Mouse (Mus musculus) right cerebral cortex, adult 2 months (tissue): ENCODE data around the gene Bco2.

Experiments used
- DNase-seq, 2 experiments: peaks; one replicate each; pipeline ENCODE4 v3.0.0; 2021 to 2022; ENCODE audit warnings: low spot score in 2 of 2

Gene Bco2

DNA sequence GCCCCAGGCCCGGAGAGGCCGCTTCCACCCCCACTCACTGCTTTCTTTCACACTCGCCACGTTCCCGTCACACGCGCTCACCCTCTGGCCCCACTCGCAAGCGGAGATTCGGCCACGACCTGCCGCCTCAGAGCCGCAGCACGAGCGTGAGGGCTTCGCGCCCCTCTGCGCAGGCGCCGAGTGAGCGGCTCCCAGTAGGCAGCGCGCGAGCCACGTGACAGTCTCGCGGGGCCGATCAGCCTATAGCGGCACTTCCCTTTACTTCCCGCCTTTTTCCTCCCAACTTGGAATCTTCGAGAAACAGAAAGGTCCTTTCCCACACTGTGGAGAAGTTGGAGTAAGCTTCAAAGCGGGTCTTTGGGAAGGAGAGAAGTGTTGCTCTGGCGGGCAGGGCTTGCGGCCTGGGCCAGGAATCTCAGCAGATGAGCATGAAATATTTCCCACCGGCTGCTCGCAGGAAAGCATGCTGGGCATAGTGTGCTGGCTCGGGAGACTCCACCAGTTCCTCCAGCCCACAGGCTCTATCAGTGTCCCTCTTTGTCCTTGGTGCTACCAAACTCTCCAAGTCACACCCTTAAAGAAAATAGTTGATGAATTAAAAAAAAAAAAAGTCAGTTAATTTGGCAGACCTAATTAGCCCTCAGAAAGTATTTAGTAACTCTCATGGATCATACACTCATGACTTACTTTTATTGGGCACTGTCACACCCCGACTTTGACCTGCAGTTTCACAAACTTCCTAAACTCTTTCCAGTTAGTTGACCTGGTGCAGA, 6.3 kb upstream of the Bco2 start, which contains the start of gene Tex12:
Tex12 (minus strand) TSS at position 181 of the 773 bp plus-strand sequence.
- no peak for DNase-seq

DNA sequence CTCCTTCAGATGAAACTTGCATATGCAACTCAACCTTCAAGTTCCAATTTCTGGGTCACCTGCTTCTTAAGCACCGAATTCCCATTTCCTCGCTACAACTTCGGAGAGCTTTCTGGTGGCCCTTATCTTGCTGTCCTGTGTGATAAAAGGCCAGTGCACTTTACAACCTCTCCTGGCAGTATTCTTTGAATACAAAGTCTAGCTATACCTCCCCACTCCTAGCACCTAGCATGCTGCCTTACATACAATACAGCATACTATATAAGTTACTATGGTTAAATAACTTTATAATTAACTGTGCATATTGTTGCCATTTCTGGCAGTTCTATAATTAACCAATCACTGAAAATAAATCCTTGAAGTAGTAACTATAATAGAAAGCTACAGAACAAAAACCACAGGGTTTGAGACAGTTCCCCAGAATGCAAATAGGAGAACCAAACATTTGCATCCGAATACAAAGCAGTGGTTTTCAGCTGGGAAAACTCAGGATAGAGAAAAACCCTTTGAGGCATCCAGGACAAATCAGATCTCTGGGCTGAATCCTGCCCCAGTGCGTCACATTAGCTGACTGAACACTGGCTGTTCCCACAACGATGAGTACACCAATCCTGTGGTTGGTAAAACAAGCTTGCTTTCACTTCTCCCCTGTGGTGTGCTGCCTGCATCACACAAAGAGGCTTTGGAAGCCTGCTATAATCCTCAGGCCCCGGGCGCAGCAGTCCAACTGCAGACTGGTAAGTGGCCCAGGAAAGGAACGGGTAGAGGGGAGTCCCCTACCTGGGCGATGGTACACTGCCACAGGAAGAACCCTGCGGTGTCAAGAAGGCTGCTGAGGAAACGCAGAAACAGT, 514 bp downstream of the Bco2 start, which contains the start of gene Il18:
Il18 (plus strand) TSS at position 587 of the 853 bp plus-strand sequence.
- peak; percentile 66 to 77 for DNase-seq

DNA sequence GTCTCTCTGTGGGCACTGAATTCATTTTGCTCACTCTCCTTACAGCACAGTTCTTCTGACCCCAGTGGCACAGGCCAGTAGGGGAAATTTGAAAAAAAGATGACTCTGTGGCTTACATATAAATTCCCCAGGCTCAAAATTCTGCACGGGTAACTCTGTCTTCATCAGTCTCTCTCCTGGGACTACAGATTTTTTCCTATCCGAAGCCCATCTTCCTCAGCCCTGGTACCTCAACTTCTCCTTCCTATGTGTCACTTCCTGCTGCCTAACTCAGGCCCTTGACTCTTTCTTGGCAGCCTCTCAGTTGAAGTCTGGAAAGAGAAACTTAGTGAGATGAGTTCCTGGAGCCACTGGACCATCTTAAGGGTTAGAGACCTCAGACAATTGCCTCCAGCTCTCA, 1.4 kb downstream of the Bco2 start:
- no peak for DNase-seq

DNA sequence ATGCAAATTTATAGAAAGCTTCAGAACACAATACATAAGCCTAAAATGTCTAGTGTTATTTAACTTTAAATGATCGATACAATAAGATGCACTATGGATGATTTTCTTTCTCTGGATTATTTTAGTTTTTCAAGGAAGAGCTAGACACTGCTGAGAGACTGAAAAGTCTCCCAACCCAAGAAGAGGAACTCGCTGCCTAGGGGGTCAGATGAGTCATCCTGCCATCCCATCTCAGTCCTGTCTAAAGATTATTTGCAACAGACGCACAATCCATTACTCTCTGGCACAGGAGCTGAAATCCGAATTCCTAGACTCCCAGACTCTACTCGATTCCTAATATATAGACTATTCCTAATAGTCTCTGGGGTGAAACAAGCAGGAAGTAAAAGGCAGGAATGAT, 2.8 kb downstream of the Bco2 start:
- no peak for DNase-seq

DNA sequence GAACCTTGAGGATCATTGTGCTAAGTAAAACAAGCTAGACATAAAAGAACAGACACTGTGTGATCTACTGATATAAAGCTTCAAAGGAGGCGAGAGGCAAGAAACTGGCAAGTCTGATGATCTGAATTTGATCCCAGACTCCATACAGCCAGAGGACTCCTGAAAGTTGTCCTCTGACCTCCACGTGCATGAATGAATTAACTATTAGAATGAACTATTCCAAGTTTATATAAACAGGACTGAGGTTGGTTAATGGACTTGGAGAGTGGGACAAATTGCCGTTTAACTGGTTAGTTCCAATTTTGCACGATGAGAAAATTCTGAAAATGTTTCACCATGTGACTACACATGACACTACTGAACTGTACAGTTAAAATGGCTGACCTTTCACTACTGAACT, 6.0 kb downstream of the Bco2 start:
- no peak for DNase-seq

DNA sequence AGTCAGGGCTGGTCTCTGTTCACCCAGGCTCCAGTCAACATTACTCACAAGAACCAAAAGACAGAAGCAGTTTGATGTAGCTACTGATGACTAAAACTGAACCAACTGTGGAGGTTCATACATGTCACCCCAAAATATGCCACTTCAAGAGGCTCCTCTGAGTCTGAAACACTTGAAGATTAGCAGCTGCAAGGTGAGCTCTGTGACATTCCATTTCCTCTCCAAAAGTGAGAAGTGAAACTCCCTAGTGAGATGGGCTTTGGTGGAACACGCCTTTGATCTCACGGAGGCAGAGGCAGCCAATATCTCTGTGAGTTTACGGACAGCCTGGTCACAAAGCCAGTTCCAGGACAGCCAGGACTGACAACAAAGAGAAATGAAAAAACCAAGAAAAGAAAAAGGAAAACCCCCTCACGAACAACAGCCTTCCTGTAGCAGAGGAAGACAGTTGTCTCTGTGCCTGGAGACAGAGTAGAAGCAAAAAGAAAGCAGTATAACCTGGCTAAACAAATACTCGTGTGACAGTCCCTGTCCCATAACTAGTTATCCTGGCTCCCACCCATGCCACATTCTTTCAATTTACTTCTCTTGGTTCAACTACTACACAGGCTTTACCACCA, 7.0 kb downstream of the Bco2 start:
- no peak for DNase-seq

DNA sequence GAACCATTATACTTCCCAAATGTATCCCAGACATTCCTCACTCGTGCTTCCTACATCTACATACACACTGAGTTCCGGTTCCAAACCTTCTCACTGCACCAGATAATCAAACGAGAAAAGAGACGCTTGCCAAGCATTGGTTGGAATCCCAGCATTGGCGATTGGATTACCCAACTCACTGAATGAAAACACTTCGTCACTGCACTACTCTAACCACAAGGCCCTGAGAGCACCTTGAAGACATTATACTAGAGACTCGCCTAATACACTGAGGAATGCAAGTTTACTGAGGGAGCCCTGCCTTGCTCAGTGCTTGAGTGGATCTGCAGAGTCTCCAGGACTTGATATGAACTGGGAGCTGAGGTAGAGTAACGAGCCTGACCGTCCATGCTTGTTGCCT, 12.6 kb downstream of the Bco2 start:
- no peak for DNase-seq

DNA sequence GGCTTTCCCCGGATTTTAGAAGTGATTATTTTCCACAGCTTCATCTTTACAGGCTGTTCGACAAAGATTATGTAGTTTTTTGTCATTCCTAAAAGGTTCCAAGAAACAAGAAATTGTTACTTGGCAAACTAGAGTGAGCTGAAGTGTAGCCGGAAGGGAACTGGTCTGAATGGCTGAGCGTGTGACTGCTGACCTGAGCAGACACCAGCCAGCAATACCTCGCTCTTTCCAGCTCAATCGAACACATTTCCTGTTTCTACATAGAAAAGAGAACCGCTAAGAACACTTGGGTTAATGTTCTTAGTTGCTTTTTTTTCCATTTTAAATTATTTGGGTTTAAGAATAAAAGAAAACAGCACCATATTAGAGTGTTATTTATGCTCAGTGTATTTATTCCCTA, 14.8 kb downstream of the Bco2 start:
- no peak for DNase-seq

DNA sequence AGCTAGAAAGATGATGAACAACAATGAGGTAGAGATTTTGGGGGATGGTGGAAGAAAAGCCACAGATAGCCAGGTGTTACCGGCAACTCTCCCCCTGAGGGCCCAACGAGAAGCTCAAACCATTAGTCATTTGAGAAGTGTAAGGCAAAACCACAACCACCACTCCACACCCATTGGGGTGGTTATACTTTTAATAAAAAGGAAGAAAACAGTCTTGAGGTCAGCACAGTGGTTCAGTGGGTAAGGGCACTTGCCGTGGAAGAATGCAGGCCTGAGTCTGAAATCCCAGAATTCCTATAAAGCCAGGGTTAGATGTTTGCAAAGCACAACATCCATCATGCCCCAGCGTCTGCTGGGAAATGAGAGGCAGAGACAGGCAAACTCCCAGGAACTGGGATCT, 17.7 kb downstream of the Bco2 start:
- no peak for DNase-seq

DNA sequence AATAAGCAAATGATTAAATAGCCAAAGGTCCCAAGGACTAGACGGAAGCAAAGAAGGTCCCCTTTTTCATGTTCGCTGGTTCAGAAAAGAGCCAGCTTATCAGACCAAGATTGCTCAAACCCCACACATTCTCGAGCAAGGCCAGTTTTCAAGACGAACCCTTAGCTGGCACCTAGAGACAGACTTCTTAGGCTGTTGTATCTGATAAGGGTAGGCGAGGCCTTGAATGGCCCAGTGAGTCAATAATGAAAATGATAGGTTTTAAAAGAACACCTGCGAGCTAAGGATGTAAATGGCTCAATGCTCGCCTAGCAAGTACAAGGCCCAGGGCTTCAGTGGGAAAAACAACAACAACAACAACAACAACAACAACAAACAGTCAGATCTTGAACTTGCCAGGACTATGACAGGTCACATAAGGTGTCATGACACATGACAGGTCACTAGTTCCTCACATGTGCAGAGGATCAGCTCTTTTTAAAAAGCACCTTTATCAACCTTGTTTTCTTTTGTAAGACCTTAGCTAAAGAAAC, 18.3 kb downstream of the Bco2 start:
- DNase-seq, result no peak

DNA sequence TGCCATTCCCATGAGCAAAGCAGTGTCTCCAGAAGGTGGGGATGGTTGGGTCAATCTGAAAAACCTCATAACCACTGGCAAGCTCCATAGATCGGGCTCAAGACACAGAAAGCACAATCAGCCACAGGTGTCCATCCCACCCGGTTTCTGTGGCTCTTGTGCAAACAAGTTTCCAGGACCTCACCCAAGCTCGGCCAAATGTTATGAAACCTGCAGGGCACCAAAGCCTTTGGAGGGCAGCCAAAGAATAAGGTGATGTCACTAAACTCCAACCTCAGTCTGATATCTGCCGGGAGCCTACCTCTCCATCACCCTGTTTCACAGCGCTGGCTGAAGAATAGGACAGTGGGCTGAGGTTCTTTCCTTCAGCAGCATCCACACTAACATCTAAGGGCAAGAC, 19.1 kb downstream of the Bco2 start:
- no peak for DNase-seq

DNA sequence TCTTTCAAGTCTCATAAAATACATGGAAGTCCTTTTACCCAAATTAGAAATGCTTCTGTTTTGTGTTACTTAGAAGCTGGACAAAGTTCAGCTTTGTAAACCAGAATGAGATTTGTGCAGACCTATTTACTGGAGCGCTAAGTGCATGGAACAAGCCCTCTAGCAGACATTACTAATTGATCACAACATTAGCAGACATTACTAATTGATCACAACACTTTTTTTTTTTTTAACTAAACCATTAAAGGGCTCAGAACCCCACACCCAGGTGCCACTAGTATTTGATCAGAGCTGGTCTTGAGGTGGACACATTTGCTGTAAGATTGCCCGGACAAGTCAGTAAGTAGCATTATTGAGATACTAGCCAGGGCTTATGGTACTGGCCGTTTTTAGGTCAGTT, 21.2 kb downstream of the Bco2 start:
- DNase-seq, result no peak

DNA sequence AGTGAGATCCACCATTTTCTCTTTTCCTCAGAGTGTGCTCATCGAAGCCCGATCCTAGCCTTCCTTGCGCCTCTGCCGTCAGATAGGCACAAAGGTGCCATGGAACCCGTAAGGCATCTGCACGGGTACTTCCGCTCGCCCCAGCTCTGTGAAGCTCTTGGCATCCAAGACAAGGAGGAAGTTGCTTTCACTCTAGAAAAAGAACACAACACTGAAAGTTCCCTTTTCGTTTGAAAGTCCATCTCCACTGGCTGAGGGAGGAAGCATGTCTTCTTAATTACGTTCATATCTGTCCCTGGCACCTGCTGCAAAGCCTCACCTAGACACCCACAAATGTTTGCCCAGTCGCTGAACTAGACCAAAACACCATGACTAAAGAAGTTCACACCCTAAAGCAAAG, 21.7 kb downstream of the Bco2 start:
- no peak for DNase-seq

DNA sequence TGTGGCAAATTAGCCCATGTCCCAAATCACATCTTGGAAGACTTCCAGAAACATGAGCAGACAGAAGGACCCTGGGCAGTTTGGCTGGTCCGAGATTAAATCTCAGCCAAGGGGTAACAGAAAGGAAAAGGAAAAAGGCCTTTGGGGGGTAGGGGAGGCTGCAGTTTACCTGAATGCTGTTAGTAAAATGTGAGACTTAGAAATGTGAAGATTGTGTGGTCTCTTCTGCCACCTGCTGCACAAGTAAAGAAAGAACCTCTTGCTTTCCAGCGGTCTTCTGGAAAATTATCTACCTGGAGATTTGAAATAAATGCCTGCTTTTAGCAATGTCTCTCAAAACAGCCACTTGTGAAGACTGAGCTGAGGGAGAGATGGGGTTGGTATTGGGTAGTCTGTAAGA, 24.1 kb downstream of the Bco2 start:
- DNase-seq, result peak; percentile 59 to 62

DNA sequence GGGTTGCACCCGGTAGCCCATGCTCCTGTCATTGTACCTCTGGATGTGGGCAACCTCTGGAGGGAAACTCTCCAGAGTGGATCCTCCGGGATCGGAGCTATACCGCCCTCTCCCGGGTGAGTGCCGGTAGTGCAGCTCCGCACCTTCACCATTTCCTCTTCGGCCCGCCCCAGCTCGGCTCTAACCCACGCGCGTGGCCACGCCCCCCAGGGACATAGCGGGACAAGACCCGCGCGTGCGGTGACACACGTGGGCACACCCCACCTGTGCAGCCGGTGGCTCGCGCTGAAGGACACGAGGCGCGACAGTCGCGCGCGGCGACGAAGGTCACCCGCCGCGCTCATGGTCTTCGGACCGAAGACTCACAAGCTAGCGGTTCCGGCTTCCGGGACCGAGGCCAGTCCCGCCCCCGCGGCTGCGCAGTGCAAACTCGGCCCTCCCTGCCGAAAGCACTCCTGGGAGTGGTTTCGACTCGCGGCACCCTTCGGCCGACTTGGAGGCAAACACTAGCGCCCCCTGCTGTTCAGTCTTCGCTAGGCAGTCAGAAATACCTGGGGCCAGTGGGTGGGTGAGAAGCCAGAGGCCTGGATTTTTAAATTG, 26.6 kb downstream of the Bco2 start, which contains the start of gene Pts:
Pts (minus strand) TSS at position 432 of the 600 bp plus-strand sequence.
- DNase-seq, result peak; percentile 97

DNA sequence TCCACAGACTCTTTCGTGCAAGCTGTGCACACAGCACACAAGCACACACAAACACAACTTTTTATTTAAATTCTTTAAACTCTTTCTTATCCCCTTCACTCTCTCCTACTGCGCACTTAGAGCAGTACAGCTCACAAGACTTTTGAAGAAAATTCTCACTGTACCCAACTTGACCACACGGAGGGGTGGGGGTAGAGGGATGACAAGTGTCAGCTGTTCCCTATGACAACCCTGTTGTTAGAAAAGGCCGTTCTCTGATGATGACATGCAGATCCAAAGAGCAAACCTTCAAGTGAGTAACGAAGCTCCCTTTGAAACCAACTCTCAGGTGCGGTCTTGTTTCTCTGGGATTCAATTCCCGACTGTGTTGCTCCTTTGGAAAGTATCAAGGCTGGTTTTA, 27.1 kb downstream of the Bco2 start:
- DNase-seq, result no peak

DNA sequence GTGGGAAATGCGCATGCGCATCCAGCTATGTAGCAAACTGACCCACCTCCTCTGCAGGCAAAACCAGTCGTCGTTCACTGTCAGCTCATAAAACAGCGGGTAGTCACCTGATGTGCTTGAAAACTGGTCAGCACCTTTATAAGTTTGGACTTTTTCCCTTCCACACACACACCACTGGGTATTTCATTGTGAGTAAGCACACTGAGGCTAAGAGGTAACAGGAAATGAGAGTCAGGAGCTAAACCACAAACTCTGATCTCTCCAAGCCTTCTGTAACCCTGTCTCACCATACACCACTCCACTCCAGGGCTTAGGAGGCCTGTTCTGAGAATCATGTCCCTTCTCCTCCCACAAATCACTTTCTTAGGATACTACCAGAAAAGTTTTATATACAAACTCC, 29.4 kb downstream of the Bco2 start:
- DNase-seq, result no peak

DNA sequence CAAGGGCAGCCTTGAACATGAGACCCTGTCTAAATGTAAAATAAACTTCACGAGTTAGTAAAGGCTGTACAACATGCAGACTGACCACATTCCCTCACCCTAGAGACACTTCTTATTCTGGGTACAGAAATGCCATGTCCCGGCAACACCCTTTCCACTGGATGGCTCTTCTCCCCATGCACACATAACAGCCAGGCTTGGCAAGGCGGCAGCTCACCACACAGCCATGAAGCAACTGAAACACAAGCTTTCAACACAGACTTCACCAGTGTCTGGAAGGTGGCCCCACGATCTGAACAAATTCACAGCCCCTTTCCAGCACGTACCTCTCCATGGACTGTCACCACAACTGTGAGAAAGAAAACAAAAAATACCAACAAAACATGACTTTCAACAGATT, 30.0 kb downstream of the Bco2 start:
- DNase-seq, result no peak

DNA sequence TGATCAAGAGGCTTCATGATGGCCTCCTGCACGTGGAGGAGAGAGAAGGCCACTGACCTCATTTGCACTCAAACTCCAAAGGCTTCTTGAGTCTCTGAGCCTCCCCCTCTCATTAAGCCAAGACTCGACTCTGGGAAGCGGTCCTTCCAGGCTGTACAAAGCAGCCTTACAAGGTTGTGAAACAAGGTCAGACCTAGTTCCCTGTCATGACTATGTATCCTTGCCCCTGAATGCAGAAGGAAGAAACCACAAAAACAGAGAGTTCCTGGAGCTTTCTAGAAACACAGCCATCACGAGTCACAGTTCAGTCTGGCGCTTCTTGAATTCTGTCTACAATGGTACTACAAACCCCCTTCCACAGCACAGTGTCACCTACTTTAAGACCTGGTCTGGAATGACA, 32.4 kb downstream of the Bco2 start:
- no peak for DNase-seq

DNA sequence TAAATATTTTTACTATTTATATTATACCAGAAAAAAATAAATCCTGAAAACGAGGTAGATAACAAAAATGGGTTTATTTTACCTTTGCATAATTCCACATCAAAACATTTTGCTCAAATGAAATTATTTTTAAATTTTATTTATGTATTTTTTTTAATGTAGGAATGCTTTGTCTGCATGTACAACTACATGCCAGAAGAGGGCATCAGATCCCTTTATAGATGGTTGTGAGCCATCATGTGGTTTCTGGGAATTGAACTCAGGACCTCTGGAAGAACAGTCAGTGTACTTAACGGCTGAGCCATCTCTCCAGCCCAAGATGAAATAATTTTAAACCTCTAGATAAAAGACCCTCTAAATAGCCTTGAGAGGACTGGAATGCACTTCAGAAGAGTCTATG, 33.4 kb downstream of the Bco2 start:
- no peak for DNase-seq

DNA sequence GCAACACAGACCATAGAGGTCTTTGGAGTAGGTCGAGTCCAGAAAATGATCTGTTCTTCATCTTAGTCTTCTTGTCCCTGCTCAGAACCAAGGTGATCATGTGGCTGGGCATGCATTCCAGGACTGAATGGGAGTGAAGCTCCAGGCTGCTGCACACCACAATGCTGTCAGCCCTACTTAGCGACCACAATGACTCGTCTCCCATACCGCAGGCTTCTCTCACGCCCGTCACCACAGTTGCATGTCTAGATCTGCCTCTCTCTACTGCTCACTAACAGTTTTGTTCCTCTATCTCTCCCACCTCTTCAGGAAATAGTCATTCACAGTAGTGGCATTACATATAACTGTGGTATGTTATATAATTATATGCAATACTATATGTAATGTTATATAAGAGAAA, 34.2 kb downstream of the Bco2 start:
- no peak for DNase-seq

DNA sequence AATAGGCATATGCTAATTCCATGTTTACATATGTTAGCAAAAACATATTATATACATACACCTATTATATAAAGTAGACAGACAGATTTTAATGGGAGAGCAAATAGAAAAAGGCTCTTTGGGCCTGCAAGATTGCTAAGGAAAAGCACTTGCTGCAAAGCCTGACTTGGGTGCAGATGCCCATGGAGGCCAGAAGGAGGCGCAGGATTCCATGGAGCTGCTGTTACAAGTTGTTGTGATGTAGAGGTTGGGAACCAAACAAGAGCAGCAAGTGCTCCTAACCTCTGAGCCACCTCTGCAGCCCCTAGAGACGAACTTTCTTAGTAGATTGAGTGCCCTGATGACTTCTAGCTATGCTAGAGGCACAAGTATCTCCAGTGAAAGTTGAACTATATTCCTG, 36.2 kb downstream of the Bco2 start:
- DNase-seq, result no peak
